Mouse (Mus musculus): ENCODE measurements at regions not wholly inside any gene's neighbourhood (a gene's known extent, or its start where the extent isn't known, plus 50 kb on each side); places are given as distances from the start of the nearest gene placed in this dataset.

DNA sequence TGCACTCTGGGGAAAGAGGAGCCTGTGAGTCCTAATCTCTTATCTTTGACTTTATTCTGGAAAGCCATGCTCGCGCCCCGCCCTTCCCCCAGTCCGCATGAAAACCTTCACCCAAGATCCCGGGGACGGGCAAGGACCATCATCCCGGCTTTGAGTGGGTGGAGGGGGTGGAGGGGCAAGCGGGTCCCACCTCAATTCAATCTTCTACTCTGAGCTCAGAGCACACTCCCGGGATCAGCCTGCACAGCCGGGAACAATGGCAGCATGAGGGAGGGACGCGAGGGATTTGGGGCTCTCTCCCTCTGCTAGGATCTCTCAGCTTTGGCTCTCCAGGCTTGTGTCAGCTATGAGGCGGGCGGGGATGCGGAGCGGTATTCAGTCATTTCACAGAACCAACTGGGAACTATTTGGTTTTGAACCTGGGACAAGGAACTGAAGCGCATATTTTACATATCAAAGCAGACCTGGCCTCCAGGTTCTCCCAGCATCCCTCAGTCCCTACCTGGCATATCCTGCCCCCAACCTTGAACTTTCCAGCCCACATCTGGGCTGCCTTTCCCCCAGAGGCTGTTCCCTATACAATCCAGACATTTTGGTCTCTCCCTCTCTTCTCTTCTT, 537.2 kb downstream of the Med13l start:
- TF ChIP-seq CTCF (IDR thresholded peaks at IDR 0.05; ENCODE audit: control insufficient read depth, insufficient read depth, insufficient replicate concordance, low read depth, low read length) (no peak), POLR2A (IDR thresholded peaks at IDR 0.05; ENCODE audit: control insufficient read depth, low read depth, low read length) (no peak)
